Mouse (Mus musculus) CH12.LX (cell line): Measurements from ENCODE around the gene Drosha. TPM values are rescaled to one million over a fixed set of nuclear protein-coding genes. Genes with fewer than 3 reads are reported as not detected.

ENCODE experiments used
- DNase-seq: peaks from one replicate; pipeline ENCODE4 v3.0.0-alpha.2; 2013; ENCODE audit errors: extremely low read depth
- H3K27ac ChIP-seq: 2 replicates; pipeline ENCODE4 v1.5.1; 2012; ENCODE audit warnings: low read depth, mild to moderate bottlenecking, control low read depth, moderate library complexity; ENCODE audit not compliant: insufficient read depth
- H3K27me3 ChIP-seq: replicated peaks from 2 replicates; pipeline ENCODE3; 2012; ENCODE audit warnings: inconsistent platforms
- H3K36me3 ChIP-seq, 2 experiments: replicated peaks in 1 of 2; 2 replicates each; pipeline versions ENCODE3 to v1.6.1; 2012; ENCODE audit warnings: inconsistent platforms in 1 of 2, low read length in 1 of 2, mild to moderate bottlenecking in 1 of 2, mixed read lengths in 1 of 2, moderate library complexity in 1 of 2; ENCODE audit not compliant: control insufficient read depth in 1 of 2, insufficient read depth in 1 of 2
- H3K4me1 ChIP-seq, 2 experiments: 2 replicates each; pipeline ENCODE4 v1.6.1; 2012; ENCODE audit warnings: inconsistent platforms in 1 of 2, moderate library complexity in 1 of 2; ENCODE audit not compliant: insufficient read depth in 2 of 2, control insufficient read depth in 1 of 2
- H3K4me2 ChIP-seq: 2 replicates; pipeline ENCODE4 v1.6.1; 2012; ENCODE audit warnings: low read depth, mild to moderate bottlenecking, control low read depth; ENCODE audit not compliant: poor library complexity, insufficient read depth, severe bottlenecking
- H3K4me3 ChIP-seq, 3 experiments: fragments of 150-350 bp in 1 of 3; sonication (generic) in 1 of 3; replicated peaks in 1 of 3; 2 replicates each; pipeline versions ENCODE3 to v1.5.1; 2011 to 2012; ENCODE audit warnings: low read depth in 2 of 3, low read length in 2 of 3, mild to moderate bottlenecking in 2 of 3, moderate library complexity in 2 of 3, control low read depth in 1 of 3, improper control_type of control experiment in 1 of 3, inconsistent platforms in 1 of 3, mixed read lengths in 1 of 3; ENCODE audit not compliant: poor library complexity in 1 of 3
- H3K79me2 ChIP-seq: replicated peaks from 2 replicates; pipeline ENCODE4 v1.6.1; 2012; ENCODE audit warnings: mild to moderate bottlenecking, moderate library complexity; ENCODE audit not compliant: control insufficient read depth, poor library complexity, insufficient read depth, severe bottlenecking; ENCODE audit errors: extremely low read depth
- H3K9ac ChIP-seq: 2 replicates; pipeline ENCODE4 v1.6.1; 2012; ENCODE audit warnings: low read depth, mild to moderate bottlenecking, control low read depth, moderate library complexity; ENCODE audit not compliant: insufficient read depth
- H3K9me3 ChIP-seq: replicated peaks from 2 replicates; pipeline ENCODE3; 2012; ENCODE audit warnings: low read length, inconsistent platforms, mixed read lengths
- BHLHE40 ChIP-seq: IDR thresholded peaks from 2 replicates; pipeline ENCODE4 v1.6.1; 2011; ENCODE audit warnings: mild to moderate bottlenecking, low read depth, low read length, improper control_type of control experiment
- CTCF ChIP-seq, 2 experiments: IDR thresholded peaks in 1 of 2; conservative IDR thresholded peaks in 1 of 2; 2 replicates each; pipeline ENCODE4 v1.5.1; 2011 to 2012; ENCODE audit warnings: low read depth in 2 of 2, low read length in 2 of 2, improper control_type of control experiment in 1 of 2, inconsistent platforms in 1 of 2, mild to moderate bottlenecking in 1 of 2, moderate library complexity in 1 of 2
- ETS1 ChIP-seq: conservative IDR thresholded peaks from 2 replicates; pipeline ENCODE4 v1.6.1; 2012; ENCODE audit warnings: low read depth, mild to moderate bottlenecking, inconsistent platforms, low read length, improper control_type of control experiment, moderate library complexity
- GABPA ChIP-seq: IDR thresholded peaks from 2 replicates; pipeline ENCODE4 v1.6.1; 2012; ENCODE audit warnings: low read depth, low read length, improper control_type of control experiment, inconsistent platforms; ENCODE audit not compliant: insufficient replicate concordance
- IRF4 ChIP-seq: IDR thresholded peaks from 2 replicates; pipeline ENCODE4 v1.6.1; 2014; ENCODE audit warnings: low read depth, mild to moderate bottlenecking, inconsistent platforms, low read length, improper control_type of control experiment
- JUND ChIP-seq: conservative IDR thresholded peaks from 2 replicates; pipeline ENCODE4 v1.6.1; 2011; ENCODE audit warnings: low read depth, low read length, improper control_type of control experiment
- KAT2A ChIP-seq: IDR thresholded peaks from 2 replicates; pipeline ENCODE4 v1.6.1; 2012; ENCODE audit warnings: low read length, improper control_type of control experiment, inconsistent platforms; ENCODE audit not compliant: insufficient replicate concordance
- MAFK ChIP-seq: IDR thresholded peaks from 2 replicates; pipeline ENCODE4 v1.6.1; 2011; ENCODE audit warnings: low read length, improper control_type of control experiment; ENCODE audit not compliant: insufficient replicate concordance
- MAZ ChIP-seq: IDR thresholded peaks from 2 replicates; pipeline ENCODE4 v1.6.1; 2012; ENCODE audit warnings: low read depth, mild to moderate bottlenecking, inconsistent platforms, low read length, improper control_type of control experiment, moderate library complexity
- NELFE ChIP-seq: IDR thresholded peaks from 2 replicates; pipeline ENCODE4 v1.6.1; 2011; ENCODE audit warnings: low read depth, low read length, improper control_type of control experiment
- RCOR1 ChIP-seq: conservative IDR thresholded peaks from 2 replicates; pipeline ENCODE4 v1.6.1; 2012; ENCODE audit warnings: low read depth, mild to moderate bottlenecking, inconsistent platforms, low read length, improper control_type of control experiment
- SIN3A ChIP-seq: IDR thresholded peaks from 2 replicates; pipeline ENCODE4 v1.6.1; 2012; ENCODE audit warnings: low read length, improper control_type of control experiment, inconsistent platforms
- TCF12 ChIP-seq: IDR thresholded peaks from 2 replicates; pipeline ENCODE4 v1.6.1; 2014; ENCODE audit warnings: low read depth, mild to moderate bottlenecking, inconsistent platforms, low read length, improper control_type of control experiment
- ZKSCAN1 ChIP-seq: IDR thresholded peaks from 2 replicates; pipeline ENCODE4 v1.6.1; 2012; ENCODE audit warnings: low read depth, inconsistent platforms, low read length, improper control_type of control experiment, borderline replicate concordance
- ZMIZ1 ChIP-seq: IDR thresholded peaks from 2 replicates; pipeline ENCODE4 v1.6.1; 2012; ENCODE audit warnings: low read depth, mild to moderate bottlenecking, inconsistent platforms, low read length, improper control_type of control experiment
- ZNF384 ChIP-seq: IDR thresholded peaks from 2 replicates; pipeline ENCODE4 v1.6.1; 2012; ENCODE audit warnings: low read depth, low read length, improper control_type of control experiment, inconsistent platforms
- dilution Hi-C: fragments of 300-500 bp; cut with MboI; formaldehyde crosslinking; loops from 2 replicates; pipeline ENCODE4 v1.14.3; 2020; ENCODE audit warnings: low sequenced_read_pairs; ENCODE audit not compliant: extremely low pct_unique_long_range_greater_than_20kb, extremely low pct_ligation_motif_present
- in situ Hi-C: fragments of 300-500 bp; cut with MboI; formaldehyde crosslinking; loops from 3 replicates; pipeline ENCODE4 v1.14.3; 2019; ENCODE audit warnings: low sequenced_read_pairs, low pct_ligation_motif_present, low pct_unique_long_range_greater_than_20kb, mixed read lengths
- polyA plus RNA-seq: library from polyadenylated mRNA; unstranded; fragments of >175 nt; gene quantifications from 2 replicates; pipeline ENCODE4 v1.2.1, GENCODE M21; 2012; ENCODE audit warnings: low read depth; ENCODE audit not compliant: insufficient read length
- total RNA-seq, 2 experiments: library from RNA; depleted of rRNA; stranded (reverse); fragments of 300-350 nt in 1 of 2; fragments of >200 nt in 1 of 2; gene quantifications; 2 replicates each; pipeline ENCODE4 v1.2.3; 2012 to 2014

Gene Drosha
- total and polyA plus RNA-seq, 3 experiments = 23.4 to 81.9 (median 24.8) TPM

DNA sequence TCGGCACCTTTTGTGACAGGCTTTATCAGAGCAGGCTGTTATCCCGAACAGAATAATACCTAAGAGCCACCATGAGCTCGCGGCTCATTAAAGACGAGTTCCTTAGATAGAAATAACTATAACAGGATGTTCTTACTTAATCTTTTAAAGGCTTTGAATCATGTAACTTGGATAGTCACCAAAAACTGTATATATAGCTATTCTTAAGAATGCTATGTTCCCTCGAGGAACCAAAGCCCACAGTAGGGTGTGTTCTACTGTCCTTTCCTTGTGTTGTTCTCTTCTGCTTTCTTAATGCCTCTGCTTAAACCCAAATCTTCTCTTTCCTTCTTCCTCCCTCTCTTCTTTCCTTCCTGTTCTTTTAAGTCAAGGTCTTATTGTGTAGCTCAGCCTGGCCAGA, 26.6 kb upstream of the Drosha start:
- TF ChIP-seq KAT2A = no peak
- TF ChIP-seq MAFK = no peak
- no peak for TF ChIP-seq ZNF384
- no peak for TF ChIP-seq SIN3A
- TF ChIP-seq RCOR1 = no peak
- DNase-seq = no peak
- Histone ChIP-seq H3K9ac (no peak overlapping the region), H3K27ac (no peak overlapping the region), H3K4me3 (no peak overlapping the region), H3K27me3 (no peaks in the 10 kb centered on the region), H3K79me2 (no peaks in the 10 kb centered on the region), H3K4me1 (peaks cover 12 to 28% of the 10 kb centered on the region in 2 experiments), H3K36me3 (no peaks in the 10 kb centered on the region), H3K9me3 (no peaks in the 10 kb centered on the region), H3K4me2 (no peak overlapping the region)
- dilution Hi-C loops (no loop called here), in situ Hi-C loops (loop anchor here (5.0 to 10.0 kb wide), 3 partner anchors 216 to 603 kb away; no protein-coding TSS in a partner anchor)

DNA sequence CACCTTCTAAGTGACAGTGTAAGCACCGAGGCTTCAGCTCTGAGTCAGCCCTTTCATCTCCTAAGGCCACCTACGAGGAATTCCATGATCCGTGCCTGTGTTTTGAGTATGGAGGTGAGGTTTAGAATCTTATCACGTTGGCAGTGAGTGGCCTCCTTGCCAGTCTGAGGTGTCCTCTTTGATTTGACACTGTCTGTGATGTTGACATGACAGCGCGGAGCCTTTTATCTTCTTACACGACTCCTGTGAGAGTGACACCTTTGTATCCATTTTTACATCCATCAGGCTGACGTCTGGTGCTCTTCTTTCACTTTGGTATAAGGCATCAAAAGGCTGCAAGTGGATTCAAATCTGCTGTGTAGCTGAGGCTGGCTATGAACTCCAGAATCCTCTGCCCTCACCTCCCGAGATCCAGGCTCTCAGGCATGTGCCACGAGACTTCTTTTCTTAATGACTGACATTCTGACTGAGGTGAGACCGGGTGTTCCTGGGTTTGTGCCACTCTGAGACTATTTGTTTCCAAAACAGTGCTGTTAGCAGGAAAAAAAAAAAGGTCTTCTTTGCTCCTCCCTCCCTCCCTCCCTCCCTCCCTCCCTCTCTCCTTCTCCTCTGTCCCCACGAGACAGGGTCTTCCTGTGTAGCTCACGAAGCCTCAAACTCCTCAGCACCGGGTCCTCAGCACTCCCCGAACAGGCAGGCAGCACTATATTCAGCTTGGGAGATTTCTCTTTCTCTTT, 24.0 kb upstream of the Drosha start:
- peak; percentile 33; the same call in 1 of the 2 replicates for TF ChIP-seq IRF4
- no peak for TF ChIP-seq CTCF (conservative IDR thresholded peaks at IDR 0.05 in 1 of 2, IDR thresholded peaks at IDR 0.05 in 1 of 2; ENCODE audit: low read depth in 2 of 2, low read length in 2 of 2)
- TF ChIP-seq ZNF384 = peak; percentile 61
- no peak for TF ChIP-seq ZKSCAN1
- TF ChIP-seq BHLHE40 = peak; percentile 74
- TF ChIP-seq NELFE = no peak
- no peak for TF ChIP-seq JUND
- no peak for TF ChIP-seq ZMIZ1
- peak; percentile 97 for TF ChIP-seq ETS1
- no peak for TF ChIP-seq TCF12
- no peak for TF ChIP-seq GABPA
- 0 out of 2 replicates have a peak, but pooled peaks have one; percentile 39 for TF ChIP-seq MAZ
- Histone ChIP-seq H3K79me2 (no peaks in the 10 kb centered on the region), H3K4me3 (peak overlapping the region; percentile 34 to 54 (median 45)), H3K36me3 (peaks cover 0 to 6% of the 10 kb centered on the region in 2 experiments), H3K27ac (no peak overlapping the region), H3K9ac (peak overlapping the region; percentile 65), H3K4me1 (peaks cover 12 to 31% of the 10 kb centered on the region in 2 experiments), H3K27me3 (no peaks in the 10 kb centered on the region), H3K9me3 (no peaks in the 10 kb centered on the region), H3K4me2 (peak overlapping the region; percentile 45)
- dilution Hi-C loops = no loop called here
- DNase-seq = no peak
- in situ Hi-C loops = no loop called here
